Mouse (Mus musculus): ENCODE data around the gene Fcho1.
"Not testable (repeated sequence)": the region's sequence is repeated elsewhere in the genome, so short reads cannot be mapped to it uniquely, and the experiment has no call there.

The Fcho1 gene

GRCm38 (mm10) chr8:71718252-71718651 is 7.3 kb downstream of the Fcho1 start:
- DNase-seq (ENCODE audit: low spot score in 2 of 2), result no peak

- no peak for DNase-seq (ENCODE audit: low spot score in 2 of 2)
These were observed 8.4 kb downstream of the Fcho1 start for GRCm38 (mm10) chr8:71717096-71717495.

GRCm38 (mm10) chr8:71716561-71717053 is 8.9 kb downstream of the Fcho1 start:
- DNase-seq (ENCODE audit: low spot score in 2 of 2), result no peak

GRCm38 (mm10) chr8:71715531-71715930 is 10.0 kb downstream of the Fcho1 start:
- DNase-seq (ENCODE audit: low spot score in 2 of 2), result no peak

- no peak for DNase-seq (ENCODE audit: low spot score in 2 of 2)
These were observed 13.9 kb downstream of the Fcho1 start for GRCm38 (mm10) chr8:71711574-71711973.

GRCm38 (mm10) chr8:71709800-71710446 is 15.6 kb downstream of the Fcho1 start:
- DNase-seq (ENCODE audit: low spot score in 2 of 2), result peak; percentile 79 to 91

GRCm38 (mm10) chr8:71709134-71709799 is 16.2 kb downstream of the Fcho1 start:
- DNase-seq (ENCODE audit: low spot score in 2 of 2), result no peak

GRCm38 (mm10) chr8:71707874-71708273 is 17.6 kb downstream of the Fcho1 start:
- peak in 1 of 2 experiments; percentile 64 for DNase-seq (ENCODE audit: low spot score in 2 of 2)

- not testable (repeated sequence) for DNase-seq (ENCODE audit: low spot score in 2 of 2)
These were observed 22.1 kb downstream of the Fcho1 start for GRCm38 (mm10) chr8:71703400-71703799.

- no peak for DNase-seq (ENCODE audit: low spot score in 2 of 2)
These were observed 22.6 kb downstream of the Fcho1 start for GRCm38 (mm10) chr8:71702923-71703322.

GRCm38 (mm10) chr8:71702087-71702432 is 23.5 kb downstream of the Fcho1 start:
- DNase-seq (ENCODE audit: low spot score in 2 of 2), result no peak

- DNase-seq (ENCODE audit: low spot score in 2 of 2), result no peak
These were observed 24.0 kb downstream of the Fcho1 start, which contains the start of gene B3gnt3 for GRCm38 (mm10) chr8:71701414-71702086. TSS of gene B3gnt3 (minus strand) at chr8:71701789.

- DNase-seq (ENCODE audit: low spot score in 2 of 2), result no peak
These were observed 24.8 kb downstream of the Fcho1 start for GRCm38 (mm10) chr8:71700493-71701269.

- not testable (repeated sequence) for DNase-seq (ENCODE audit: low spot score in 2 of 2)
These were observed 30.1 kb downstream of the Fcho1 start for GRCm38 (mm10) chr8:71695456-71695855.

GRCm38 (mm10) chr8:71693166-71694041 is 32.1 kb downstream of the Fcho1 start:
- no peak for DNase-seq (ENCODE audit: low spot score in 2 of 2)

- no peak for DNase-seq (ENCODE audit: low spot score in 2 of 2)
These were observed 33.0 kb downstream of the Fcho1 start for GRCm38 (mm10) chr8:71692509-71692908.

GRCm38 (mm10) chr8:71689028-71689427 is 36.5 kb downstream of the Fcho1 start, which contains the start of gene Insl3:
TSS of gene Insl3 (plus strand) at chr8:71689214.
- no peak for DNase-seq (ENCODE audit: low spot score in 2 of 2)

GRCm38 (mm10) chr8:71687616-71688015 is 37.9 kb downstream of the Fcho1 start:
- no peak for DNase-seq (ENCODE audit: low spot score in 2 of 2)

- no peak for DNase-seq (ENCODE audit: low spot score in 2 of 2)
These were observed 39.3 kb downstream of the Fcho1 start for GRCm38 (mm10) chr8:71686143-71686734.

- no peak for DNase-seq (ENCODE audit: low spot score in 2 of 2)
These were observed 39.9 kb downstream of the Fcho1 start for GRCm38 (mm10) chr8:71685573-71685972.

Measured in frontal cortex, postnatal 36 days (tissue).